Mouse (Mus musculus) kidney, embryonic 14.5 days (tissue): ENCODE data around the gene Prss35. TPM values are rescaled to one million over a fixed set of nuclear protein-coding genes. Genes with fewer than 3 reads are reported as not detected.
A peak's percentile ranks its signal among the peaks of the same experiment; 100 is the strongest.

Experiments used
- ATAC-seq: fragments of 200-750 bp; cut with Nextera tagmentation; 2 replicates; pipeline ENCODE4 v1.8.0; 2017; ENCODE audit warnings: moderate number of reproducible peaks, mild to moderate bottlenecking, moderate TSS enrichment, moderate library complexity; ENCODE audit not compliant: low FRiP score, low TSS enrichment
- H3K27ac ChIP-seq: fragments of 300-500 bp; sonication (generic); 2 replicates; pipeline ENCODE4 v1.5.1; 2014; ENCODE audit warnings: low read depth, mild to moderate bottlenecking, low read length, moderate library complexity, mixed read lengths
- H3K27me3 ChIP-seq: fragments of 300-500 bp; sonication (generic); 2 replicates; pipeline ENCODE4 v1.6.1; 2014; ENCODE audit warnings: mild to moderate bottlenecking, low read length; ENCODE audit not compliant: control insufficient read depth, insufficient read depth
- H3K36me3 ChIP-seq: fragments of 300-500 bp; sonication (generic); 2 replicates; pipeline ENCODE4 v1.6.1; 2014; ENCODE audit warnings: low read length, mixed read lengths; ENCODE audit not compliant: control insufficient read depth, insufficient read depth
- H3K4me1 ChIP-seq: fragments of 300-500 bp; sonication (generic); 2 replicates; pipeline ENCODE4 v1.6.1; 2014; ENCODE audit warnings: low read length, mixed read lengths; ENCODE audit not compliant: control insufficient read depth, insufficient read depth
- H3K4me2 ChIP-seq: fragments of 300-500 bp; sonication (generic); replicated peaks from 2 replicates; pipeline ENCODE4 v1.6.1; 2014; ENCODE audit warnings: low read depth, mild to moderate bottlenecking, low read length
- H3K4me3 ChIP-seq: fragments of 300-500 bp; sonication (generic); 2 replicates; pipeline ENCODE4 v1.5.1; 2014; ENCODE audit warnings: mild to moderate bottlenecking, low read length
- H3K9ac ChIP-seq: fragments of 300-500 bp; sonication (generic); 2 replicates; pipeline ENCODE4 v1.6.1; 2014; ENCODE audit warnings: low read depth, mild to moderate bottlenecking, low read length, moderate library complexity
- H3K9me3 ChIP-seq: fragments of 300-500 bp; sonication (generic); 2 replicates; pipeline ENCODE4 v1.6.1; 2016; ENCODE audit warnings: low read length; ENCODE audit not compliant: control insufficient read depth
- WGBS: fragments of 180-500 bp; shearing (Covaris S2); extraction: QIAGEN DNeasy Blood & Tissue Kit; methylation state at CpG from one replicate; pipeline ENCODE4 v1.1.7; 2014; 5-methylcytosine and 5-hydroxymethylcytosine counted together
- polyA plus RNA-seq: library from polyadenylated mRNA; unstranded; fragments of >200 nt; fragmentation: Nextera tagmentation; extraction: Ambion mirVana; gene quantifications from 2 replicates; pipeline ENCODE4 v1.2.1, GENCODE M21; 2014

Gene Prss35
- polyA plus RNA-seq, 1 experiment from 2014 or later, result 1.5 TPM

DNA sequence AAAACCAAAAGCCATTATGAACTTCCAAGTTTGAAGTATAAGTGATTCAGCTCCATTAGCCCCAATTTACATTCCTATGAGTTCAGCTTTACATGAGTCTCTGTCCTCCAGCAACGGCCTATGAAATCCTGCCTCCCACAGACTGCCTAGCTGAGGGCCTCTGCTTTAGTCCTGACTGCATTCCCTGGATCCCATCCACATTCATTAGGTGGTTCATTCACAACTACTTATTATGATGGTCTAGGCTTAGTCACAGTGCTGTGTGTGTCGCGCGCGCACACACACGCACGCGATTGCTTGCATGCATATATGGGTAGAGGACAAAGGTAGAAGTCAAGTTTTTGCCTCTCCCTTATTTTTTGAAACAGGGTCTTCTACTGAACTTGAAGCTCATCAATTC, 4.6 kb upstream of the Prss35 start:
- 95% methylated on average over 8 of the region's 8 CpGs for WGBS
- no peak overlapping the region for H3K4me3 ChIP-seq

GRCm38 (mm10) chr9:86739971-86740370, 3.5 kb upstream of the Prss35 start:
- Histone ChIP-seq H3K9ac (no peak overlapping the region), H3K4me2 (no peak overlapping the region), H3K9me3 (no peaks in the 10 kb centered on the region), H3K27me3 (0 out of 2 replicates have a peak, but pooled peaks cover 3% of the 10 kb centered on the region), H3K4me3 (no peak overlapping the region), H3K36me3 (no peaks in the 10 kb centered on the region), H3K4me1 (no peaks in the 10 kb centered on the region), H3K27ac (no peak overlapping the region)
- 34% methylated on average over 3 of the region's 3 CpGs for WGBS
- ATAC-seq, result no peak

More for the DNA sequence above, 4.6 kb upstream of the Prss35 start:
- Histone ChIP-seq H3K27me3 (0 out of 2 replicates have a peak, but pooled peaks cover under 1% of the 10 kb centered on the region), H3K9ac (no peak overlapping the region), H3K9me3 (no peaks in the 10 kb centered on the region), H3K4me2 (no peak overlapping the region), H3K27ac (no peak overlapping the region), H3K36me3 (no peaks in the 10 kb centered on the region), H3K4me1 (no peaks in the 10 kb centered on the region)
- no peak for ATAC-seq

DNA sequence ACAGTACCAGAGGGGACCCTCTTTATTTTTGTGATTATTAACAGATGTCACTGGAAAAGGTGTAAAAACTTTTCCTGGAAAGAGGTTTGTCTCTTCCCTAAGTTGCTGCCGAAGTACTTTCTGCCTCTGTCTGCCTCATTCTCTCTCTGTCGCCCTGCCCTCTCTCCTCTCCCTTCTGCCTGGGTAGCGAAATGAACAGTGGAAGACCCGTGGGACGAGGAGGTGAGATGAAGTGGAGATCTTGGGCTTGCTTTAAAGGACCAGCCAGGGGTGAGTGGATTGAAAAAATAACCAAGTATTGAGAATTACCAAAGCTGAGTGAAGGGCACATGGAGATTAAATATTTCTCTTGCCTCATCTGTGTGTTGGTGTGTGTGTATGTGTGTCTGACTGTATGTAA, 592 bp downstream of the Prss35 start:
- 39% methylated on average over 5 of the region's 5 CpGs for WGBS
- Histone ChIP-seq H3K4me1 (no peaks in the 10 kb centered on the region), H3K27ac (no peak overlapping the region), H3K27me3 (0 out of 2 replicates have a peak, but pooled peaks cover 3% of the 10 kb centered on the region), H3K9ac (no peak overlapping the region), H3K4me3 (no peak overlapping the region; the same call in 1 of the 2 replicates), H3K4me2 (peak overlapping the region; percentile 54), H3K36me3 (no peaks in the 10 kb centered on the region), H3K9me3 (no peaks in the 10 kb centered on the region)
- ATAC-seq, result no peak

DNA sequence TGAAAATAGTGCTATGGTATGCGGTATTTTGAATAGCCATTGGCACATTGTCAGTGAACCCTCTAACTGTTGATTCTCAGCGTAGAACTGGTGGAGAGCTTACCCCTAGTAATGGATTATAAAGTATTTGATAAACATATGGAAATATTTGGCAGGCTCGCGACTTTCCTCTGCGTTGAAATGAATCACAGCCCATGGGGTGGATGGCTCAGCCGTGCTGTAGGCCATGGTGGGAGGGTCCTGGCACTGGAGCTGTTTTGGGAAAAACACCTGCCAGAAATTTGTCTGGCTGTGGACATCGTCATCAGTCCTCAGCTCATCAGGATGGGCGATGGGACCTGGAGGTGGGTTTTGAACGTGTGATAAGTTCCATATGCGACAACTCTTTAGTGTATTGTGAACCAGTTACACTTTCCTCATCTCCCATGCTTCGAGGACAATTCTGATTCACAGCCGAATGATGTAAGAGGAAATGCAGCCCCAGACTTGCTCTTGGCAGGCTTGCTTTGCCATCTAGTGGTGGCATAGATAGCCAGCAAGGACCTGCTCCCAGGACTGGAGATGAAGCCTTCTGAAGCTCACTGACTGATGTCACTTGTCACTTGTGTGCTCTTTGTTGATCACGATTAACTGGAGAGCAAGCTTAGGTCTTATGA, 2.6 kb downstream of the Prss35 start:
- H3K4me1 ChIP-seq, result no peaks in the 10 kb centered on the region
- H3K36me3 ChIP-seq, result no peaks in the 10 kb centered on the region
- H3K9ac ChIP-seq, result no peak overlapping the region
- H3K4me3 ChIP-seq, result no peak overlapping the region
- H3K4me2 ChIP-seq, result no peak overlapping the region
- peak; percentile 71; the same call in 1 of the 2 replicates for ATAC-seq
- no peaks in the 10 kb centered on the region for H3K9me3 ChIP-seq
- no peak overlapping the region for H3K27ac ChIP-seq
- 38% methylated on average over 13 of the region's 13 CpGs for WGBS
- 0 out of 2 replicates have a peak, but pooled peaks cover 3% of the 10 kb centered on the region for H3K27me3 ChIP-seq

- no peak overlapping the region for H3K4me3 ChIP-seq
- no peak overlapping the region for H3K27ac ChIP-seq
- H3K9ac ChIP-seq, result no peak overlapping the region
- no peaks in the 10 kb centered on the region for H3K36me3 ChIP-seq
- ATAC-seq, result 0 out of 2 replicates have a peak, but pooled peaks have one; percentile 28
- WGBS, result 53% methylated on average over 8 of the region's 8 CpGs
- no peaks in the 10 kb centered on the region for H3K9me3 ChIP-seq
- no peak overlapping the region for H3K4me2 ChIP-seq
- H3K4me1 ChIP-seq, result no peaks in the 10 kb centered on the region
- no peaks in the 10 kb centered on the region for H3K27me3 ChIP-seq
These were observed 19.3 kb downstream of the Prss35 start for GRCm38 (mm10) chr9:86762477-86763376.

- Histone ChIP-seq H3K9ac (no peak overlapping the region), H3K9me3 (no peaks in the 10 kb centered on the region), H3K27ac (no peak overlapping the region), H3K4me1 (no peaks in the 10 kb centered on the region), H3K4me2 (no peak overlapping the region), H3K27me3 (no peaks in the 10 kb centered on the region), H3K36me3 (no peaks in the 10 kb centered on the region), H3K4me3 (no peak overlapping the region)
- no peak for ATAC-seq
- 68% methylated on average over 2 of the region's 2 CpGs for WGBS
These were observed 20.6 kb downstream of the Prss35 start for GRCm38 (mm10) chr9:86764002-86764401.

- 86% methylated on average over 10 of the region's 10 CpGs for WGBS
- H3K27ac ChIP-seq, result no peak overlapping the region
- H3K4me2 ChIP-seq, result no peak overlapping the region
- H3K9ac ChIP-seq, result no peak overlapping the region
- no peaks in the 10 kb centered on the region for H3K4me1 ChIP-seq
- no peaks in the 10 kb centered on the region for H3K9me3 ChIP-seq
- ATAC-seq, result no peak
- no peak overlapping the region for H3K4me3 ChIP-seq
- H3K36me3 ChIP-seq, result no peaks in the 10 kb centered on the region
- H3K27me3 ChIP-seq, result no peaks in the 10 kb centered on the region
These were observed 23.5 kb downstream of the Prss35 start for GRCm38 (mm10) chr9:86766991-86767390.

- WGBS, result 50% methylated on average over 3 of the region's 3 CpGs
- Histone ChIP-seq H3K9ac (no peak overlapping the region), H3K36me3 (no peaks in the 10 kb centered on the region), H3K9me3 (no peaks in the 10 kb centered on the region), H3K27me3 (no peaks in the 10 kb centered on the region), H3K4me2 (no peak overlapping the region), H3K4me1 (no peaks in the 10 kb centered on the region), H3K4me3 (no peak overlapping the region), H3K27ac (no peak overlapping the region)
- ATAC-seq, result no peak
These were observed 29.4 kb downstream of the Prss35 start for GRCm38 (mm10) chr9:86772897-86773296.

DNA sequence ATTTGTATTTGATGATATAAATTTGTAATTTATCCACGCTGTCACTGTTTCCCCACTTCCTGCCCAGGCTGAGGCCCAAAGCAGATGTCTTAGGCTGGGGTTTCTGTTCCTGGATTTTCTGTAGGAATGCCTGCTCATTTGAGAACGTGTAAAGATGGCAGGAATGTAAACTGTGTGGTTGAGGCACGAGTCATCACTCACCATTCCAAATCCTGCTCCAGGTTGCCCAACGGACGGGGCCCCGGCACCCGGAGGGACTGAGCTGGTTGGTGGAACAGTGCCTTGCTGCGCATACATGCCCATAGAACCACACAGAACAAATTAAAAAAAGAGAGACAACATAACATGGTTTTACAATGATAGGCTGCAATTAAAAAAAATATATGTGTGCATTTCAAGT, 30.5 kb downstream of the Prss35 start:
- no peaks in the 10 kb centered on the region for H3K36me3 ChIP-seq
- H3K4me2 ChIP-seq, result no peak overlapping the region
- H3K4me3 ChIP-seq, result no peak overlapping the region
- H3K9ac ChIP-seq, result no peak overlapping the region
- ATAC-seq, result no peak
- H3K4me1 ChIP-seq, result no peaks in the 10 kb centered on the region
- no peaks in the 10 kb centered on the region for H3K27me3 ChIP-seq
- H3K27ac ChIP-seq, result no peak overlapping the region
- no peaks in the 10 kb centered on the region for H3K9me3 ChIP-seq
- 84% methylated on average over 8 of the region's 8 CpGs for WGBS
